Mouse (Mus musculus) retina, embryonic 14.5 days (tissue): ENCODE measurements around the gene Spcs3.
A peak's percentile ranks its signal among the peaks of the same experiment; 100 is the strongest.

Source experiments
- DNase-seq: peaks from one replicate; pipeline ENCODE4 v3.0.0-alpha.2; 2015; ENCODE audit warnings: low spot score

Spcs3 gene

DNA sequence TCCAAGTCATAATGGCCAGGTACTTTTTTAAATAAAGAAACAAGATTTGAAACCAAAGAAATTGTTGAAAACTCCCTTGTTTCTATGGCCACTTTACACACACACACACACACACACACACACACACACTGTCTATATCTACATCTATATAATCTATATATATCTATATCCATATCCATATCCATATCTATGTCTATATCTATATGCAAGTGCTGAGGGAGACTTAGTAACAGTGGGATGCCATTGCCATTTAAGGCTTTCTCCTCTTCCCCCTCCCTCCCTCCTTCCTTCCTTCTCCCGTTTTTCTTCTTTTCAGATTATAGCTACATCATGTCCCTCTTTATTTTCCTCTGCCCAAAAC, 21.7 kb downstream of the Spcs3 start:
- no peak for DNase-seq

DNA sequence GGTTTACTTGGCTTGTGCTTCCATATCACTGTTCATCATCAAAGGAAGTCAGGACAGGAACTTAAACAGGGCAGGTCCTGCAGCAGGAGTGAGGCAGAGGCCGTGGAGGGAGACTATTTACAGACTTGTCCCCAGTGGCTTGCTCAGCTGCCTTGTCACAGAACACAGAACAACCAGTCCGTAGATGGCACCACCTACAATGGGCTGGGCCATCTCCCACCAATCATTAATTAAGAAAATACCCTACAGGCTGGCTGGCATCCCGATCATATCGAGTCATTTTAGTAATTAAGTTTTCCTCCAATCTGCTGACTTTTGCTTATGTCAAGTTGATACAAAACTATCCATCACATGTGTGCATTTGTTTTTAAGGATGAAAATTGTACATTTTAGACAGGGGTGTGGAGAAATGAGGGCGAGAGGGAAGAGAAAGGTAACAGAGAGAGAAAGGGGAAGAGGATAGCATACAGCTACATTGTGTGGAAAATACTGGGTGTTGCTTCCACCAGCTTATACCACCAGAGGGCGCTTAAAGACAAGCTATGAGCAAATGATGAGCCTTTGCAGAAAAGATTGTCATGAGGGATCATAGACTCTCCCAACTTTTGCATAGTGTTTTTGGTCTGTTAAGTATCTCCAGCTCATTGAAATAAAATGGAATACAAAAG, 22.2 kb downstream of the Spcs3 start:
- DNase-seq = peak; percentile 92

- DNase-seq = no peak
These were observed 24.7 kb downstream of the Spcs3 start for GRCm38 (mm10) chr8:54505060-54505459.

GRCm38 (mm10) chr8:54503104-54503503, 26.7 kb downstream of the Spcs3 start:
- DNase-seq = no peak

DNA sequence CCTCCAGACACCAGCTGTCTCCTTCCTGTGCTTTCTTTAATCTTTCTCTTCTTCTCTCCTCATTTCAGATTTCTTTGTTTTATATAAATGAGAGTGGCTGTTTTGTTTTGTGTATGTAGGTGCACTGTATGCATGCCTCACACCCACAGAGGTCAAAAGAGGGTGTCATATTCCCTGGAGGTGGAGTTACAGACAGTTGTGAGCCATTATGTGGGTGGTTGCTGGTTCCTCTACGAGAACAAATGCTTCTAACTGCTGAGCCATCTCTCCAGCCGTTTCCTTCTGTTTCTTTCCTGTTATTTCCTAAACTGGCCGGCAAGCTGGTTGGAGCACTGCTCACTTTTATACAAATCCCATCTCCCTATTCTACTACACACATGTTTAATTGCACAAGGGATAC, 35.9 kb downstream of the Spcs3 start:
- no peak for DNase-seq

DNA sequence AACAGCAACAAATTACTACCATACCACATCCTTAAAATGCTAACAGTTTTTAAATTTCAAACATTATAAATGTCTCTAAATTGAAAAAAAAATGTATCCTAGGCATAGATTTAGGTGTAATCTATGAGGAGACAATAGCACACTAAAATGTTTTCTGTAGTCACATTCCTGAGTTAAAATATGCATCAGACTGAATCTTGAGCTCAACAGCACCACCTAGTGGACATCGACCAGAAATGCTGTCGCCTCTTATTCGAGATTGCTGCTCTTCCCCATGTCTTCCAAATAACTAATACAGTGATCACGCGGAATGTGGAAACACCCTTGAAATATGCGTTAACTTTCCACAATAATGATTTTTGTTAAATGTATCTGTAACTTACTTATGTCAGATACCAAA, 36.7 kb downstream of the Spcs3 start:
- peak; percentile 89 for DNase-seq

- no peak for DNase-seq
These were observed 37.9 kb downstream of the Spcs3 start for GRCm38 (mm10) chr8:54491934-54492333.

- peak; percentile 82 for DNase-seq
These were observed 38.6 kb downstream of the Spcs3 start for GRCm38 (mm10) chr8:54491057-54491690.

DNA sequence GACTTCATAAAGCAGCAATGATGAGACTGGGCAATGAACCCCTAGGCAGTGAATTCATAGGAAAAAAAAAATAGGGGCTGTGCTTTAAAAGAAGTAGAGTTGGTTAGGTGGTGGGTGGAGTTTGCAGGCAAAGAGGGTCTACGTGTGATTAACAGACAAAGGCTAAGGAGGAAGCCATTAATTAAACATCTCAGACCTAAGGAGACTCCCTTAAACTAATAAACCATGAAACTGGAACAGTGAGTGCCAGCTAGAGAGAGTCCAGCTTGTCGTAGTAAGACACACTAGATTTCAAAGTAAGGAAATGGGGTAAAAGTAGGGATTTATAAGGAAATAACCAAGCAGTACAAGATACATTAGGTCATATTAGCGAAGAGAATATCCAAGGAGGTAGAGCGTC, 41.4 kb downstream of the Spcs3 start:
- no peak for DNase-seq

DNA sequence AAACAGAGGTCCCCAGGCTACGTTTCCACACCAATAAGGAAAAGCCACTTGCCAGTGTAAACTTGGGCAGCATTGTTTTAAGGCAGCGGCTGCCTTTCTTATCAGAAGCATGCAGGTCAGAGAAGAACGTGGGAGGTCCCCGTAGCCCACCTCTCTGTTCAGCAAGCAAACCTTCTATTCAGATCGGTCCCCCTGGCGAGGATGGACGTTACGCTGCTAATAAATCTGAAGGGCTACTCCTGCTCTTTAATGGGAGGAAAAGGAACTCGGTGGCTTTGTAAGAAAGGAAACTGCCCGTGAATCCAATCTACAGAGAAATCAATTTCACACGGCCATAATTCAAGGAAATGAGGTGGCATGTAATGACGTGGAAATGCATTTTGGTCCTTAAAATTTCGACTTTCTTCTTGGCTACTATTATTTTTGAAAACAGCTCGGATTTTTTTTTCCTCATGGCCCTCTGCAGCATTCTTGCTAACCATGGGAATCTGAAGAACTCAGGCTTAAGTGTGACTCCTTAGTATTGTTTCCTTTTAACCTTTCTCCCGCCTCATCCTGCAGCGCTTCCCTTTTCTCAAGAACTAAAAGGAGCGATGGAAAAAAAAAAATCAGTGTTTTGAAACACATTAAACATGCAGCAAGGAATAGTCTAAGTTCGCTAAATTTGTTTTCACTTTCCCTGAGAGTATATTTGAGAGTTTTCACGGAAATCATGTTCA, 43.1 kb downstream of the Spcs3 start:
- DNase-seq = no peak
